In genomic region chr11:31824504-31825166, GRCm38 (mm10) we compare ENCODE assay signal across 9 mouse cellular contexts. TPM values are rescaled to one million over a fixed set of nuclear protein-coding genes. Genes with fewer than 3 reads are reported as not detected.
DNase-seq lines count a peak whose midpoint lies in the region; ATAC-seq and TF ChIP-seq lines count a peak whose summit lies in the region.
"Had no signal": no experiment of that assay in that cellular context is flagged by ENCODE, and none has a peak within 500 bp of the region (broad histone marks: within the 10 kb centered on the region; RNA-seq: fewer than 3 reads in every experiment).

No protein-coding gene starts in this region.

- DNase-seq in forebrain, postnatal 0 days, result no peak
- DNase-seq in adrenal gland, adult 2 months, result peak; percentile 90
- DNase-seq in gastrocnemius, postnatal 14 days, result peak; percentile 19
- DNase-seq in kidney, postnatal 14 days, result peak; percentile 93
- DNase-seq in left cerebral cortex, adult 2 months (ENCODE audit: extremely low spot score in 1 of 2, low spot score in 2 of 2), result no peak

- 66% methylated on average over 14 of the region's 14 CpGs for WGBS in forebrain, postnatal 0 days
- 82% methylated on average over 14 of the region's 14 CpGs for WGBS in forebrain, embryonic 15.5 days
- WGBS in neural tube, embryonic 15.5 days, result 81% methylated on average over 14 of the region's 14 CpGs

- ATAC-seq in forebrain, postnatal 0 days, result 0 out of 2 replicates have a peak, but pooled peaks have one; percentile 26
- ATAC-seq in forebrain, embryonic 15.5 days (replicated peaks), result no peak
- peak; percentile 50 for ATAC-seq in megakaryocyte progenitor cell, adult 5-6 weeks (replicated peaks; ENCODE audit: poor library complexity)
- ATAC-seq in neural tube, embryonic 15.5 days (ENCODE audit: low FRiP score), result no peak

- no peak overlapping the region for H3K9ac ChIP-seq in forebrain, postnatal 0 days
- H3K9ac ChIP-seq in forebrain, embryonic 15.5 days (replicated peaks), result no peak overlapping the region
- no peak overlapping the region for H3K9ac ChIP-seq in neural tube, embryonic 15.5 days (replicated peaks)
- H3K9ac ChIP-seq: embryonic facial prominence, embryonic 13.5 days had no signal

- H3K27ac ChIP-seq in forebrain, postnatal 0 days (ENCODE audit: low read depth, low read length), result no peak overlapping the region
- H3K27ac ChIP-seq in forebrain, embryonic 15.5 days (replicated peaks), result no peak overlapping the region
- H3K27ac ChIP-seq in left cerebral cortex, adult 2 months, result no peak overlapping the region
- no peak overlapping the region for H3K27ac ChIP-seq in neural tube, embryonic 15.5 days (replicated peaks)
- H3K27ac ChIP-seq: embryonic facial prominence, embryonic 13.5 days had no signal

- intact Hi-C loops in gastrocnemius, postnatal 14 days (cut with DNase I; ENCODE audit: low total_unique reads), result no loop called here
- intact Hi-C loops in left cerebral cortex, adult 2 months (cut with DNase I), result no loop called here

- no peaks in the 10 kb centered on the region for H3K27me3 ChIP-seq in forebrain, postnatal 0 days (ENCODE audit: insufficient read depth, low read length)
- no peaks in the 10 kb centered on the region for H3K27me3 ChIP-seq in forebrain, embryonic 15.5 days
- no peaks in the 10 kb centered on the region for H3K27me3 ChIP-seq in neural tube, embryonic 15.5 days (replicated peaks)
- H3K27me3 ChIP-seq: embryonic facial prominence, embryonic 13.5 days had no signal

- H3K4me3 ChIP-seq in forebrain, postnatal 0 days (ENCODE audit: low read depth, low read length), result no peak overlapping the region
- no peak overlapping the region for H3K4me3 ChIP-seq in forebrain, embryonic 15.5 days
- no peak overlapping the region for H3K4me3 ChIP-seq in left cerebral cortex, adult 2 months
- no peak overlapping the region for H3K4me3 ChIP-seq in neural tube, embryonic 15.5 days (replicated peaks)
- H3K4me3 ChIP-seq: embryonic facial prominence, embryonic 13.5 days had no signal

- no peaks in the 10 kb centered on the region for H3K9me3 ChIP-seq in forebrain, postnatal 0 days (ENCODE audit: low read length)
- H3K9me3 ChIP-seq in forebrain, embryonic 15.5 days, result no peaks in the 10 kb centered on the region
- H3K9me3 ChIP-seq in neural tube, embryonic 15.5 days (replicated peaks), result no peaks in the 10 kb centered on the region
- H3K9me3 ChIP-seq: embryonic facial prominence, embryonic 13.5 days had no signal

- H3K36me3 ChIP-seq in forebrain, postnatal 0 days (ENCODE audit: insufficient read depth), result no peaks in the 10 kb centered on the region
- no peaks in the 10 kb centered on the region for H3K36me3 ChIP-seq in forebrain, embryonic 15.5 days
- no peaks in the 10 kb centered on the region for H3K36me3 ChIP-seq in neural tube, embryonic 15.5 days
- H3K36me3 ChIP-seq: embryonic facial prominence, embryonic 13.5 days had no signal

- TF ChIP-seq CTCF in forebrain, postnatal 0 days (IDR thresholded peaks at IDR 0.05; ENCODE audit: low read depth), result no peak
- no peak for TF ChIP-seq CTCF in left cerebral cortex, adult 2 months (IDR thresholded peaks at IDR 0.05)

- H3K4me1 ChIP-seq in forebrain, postnatal 0 days (ENCODE audit: insufficient read depth), result no peaks in the 10 kb centered on the region
- H3K4me1 ChIP-seq in forebrain, embryonic 15.5 days, result no peaks in the 10 kb centered on the region
- H3K4me1 ChIP-seq in neural tube, embryonic 15.5 days, result peaks cover 27% of the 10 kb centered on the region
- H3K4me1 ChIP-seq: embryonic facial prominence, embryonic 13.5 days had no signal

- H3K4me2 ChIP-seq in forebrain, postnatal 0 days (ENCODE audit: low read depth), result no peak overlapping the region
- H3K4me2 ChIP-seq in forebrain, embryonic 15.5 days (replicated peaks), result no peak overlapping the region
- no peak overlapping the region for H3K4me2 ChIP-seq in neural tube, embryonic 15.5 days
- H3K4me2 ChIP-seq: embryonic facial prominence, embryonic 13.5 days had no signal

RNA-seq across cellular contexts. Expression of gene Cpeb4, which starts 47.4 kb away (rescaled TPM):
- total RNA-seq in forebrain, postnatal 0 days (2014; rRNA removed), result 70.4 and 102 TPM in 2 replicates
- 10.0 and 14.2 TPM in 2 replicates for polyA plus RNA-seq in forebrain, postnatal 0 days (2015; fragmentation: Nextera tagmentation; extraction: Ambion mirVana)
- 15.9 and 16.4 TPM in 2 replicates for polyA plus RNA-seq in forebrain, embryonic 15.5 days (2015; fragmentation: Nextera tagmentation; extraction: Ambion mirVana)
- 100 to 1,000 TPM in 1 of 2 experiments, 10 to 100 TPM in 1; 70.1 to 200 TPM for total RNA-seq in adrenal gland, adult 2 months (2021)
- 6.8 and 12.3 TPM in 2 replicates for polyA plus RNA-seq in adrenal gland, adult 2 months (2012; rRNA removed)
- total RNA-seq in gastrocnemius, postnatal 14 days (2021), result 10 to 100 TPM; 63.1 to 66.2 TPM
- total RNA-seq in megakaryocyte progenitor cell, adult 5-6 weeks (2015), result 9.4 and 15.3 TPM in 2 replicates
- 7.7 and 8.3 TPM in 2 replicates for total RNA-seq in megakaryocyte progenitor cell, adult 5-6 weeks (2017)
- total RNA-seq in left cerebral cortex, adult 2 months (2021), result 100 to 1,000 TPM; 159 to 169 TPM
- 13.6 and 17.0 TPM in 2 replicates for polyA plus RNA-seq in neural tube, embryonic 15.5 days (2015; fragmentation: Nextera tagmentation; extraction: Ambion mirVana)

Comparison
In these comparisons a context has a peak if more than half of its experiments do, and no peak if none do; other contexts are left out.
1. ATAC-seq: peak in forebrain, postnatal 0 days (single experiment) and megakaryocyte progenitor cell, adult 5-6 weeks (single experiment); none in forebrain, embryonic 15.5 days (single experiment) and neural tube, embryonic 15.5 days (single experiment).
2. DNase-seq: peak in adrenal gland, adult 2 months (single experiment), gastrocnemius, postnatal 14 days (single experiment) and kidney, postnatal 14 days (single experiment); none in forebrain, postnatal 0 days (single experiment) and left cerebral cortex, adult 2 months (0 of 2).